Mouse (Mus musculus) hindbrain, postnatal 0 days (tissue): ENCODE results near the gene Gm49339. TPM values are rescaled to one million over a fixed set of nuclear protein-coding genes. Genes with fewer than 3 reads are reported as not detected.

Experiments used
- ATAC-seq: fragments of 200-750 bp; cut with Nextera tagmentation; 2 replicates; pipeline ENCODE4 v1.8.0; 2017; ENCODE audit warnings: mild to moderate bottlenecking, moderate TSS enrichment, moderate library complexity
- DNase-seq: peaks from one replicate; pipeline ENCODE4 v3.0.0-alpha.2; 2015; ENCODE audit warnings: low spot score
- H3K27ac ChIP-seq: fragments of 300-500 bp; sonication (generic); 2 replicates; pipeline ENCODE4 v1.5.1; 2014; ENCODE audit warnings: mild to moderate bottlenecking
- H3K27me3 ChIP-seq: fragments of 300-500 bp; sonication (generic); 2 replicates; pipeline ENCODE4 v1.6.1; 2014; ENCODE audit warnings: low read length, mixed read lengths; ENCODE audit not compliant: insufficient read depth
- H3K36me3 ChIP-seq: fragments of 300-500 bp; sonication (generic); 2 replicates; pipeline ENCODE4 v1.6.1; 2014; ENCODE audit warnings: low read length, mixed read lengths; ENCODE audit not compliant: insufficient read depth
- H3K4me1 ChIP-seq: fragments of 300-500 bp; sonication (generic); 2 replicates; pipeline ENCODE4 v1.6.1; 2014; ENCODE audit warnings: antibody characterized with exemption, low read length, mixed read lengths; ENCODE audit not compliant: insufficient read depth
- H3K4me2 ChIP-seq: fragments of 300-500 bp; sonication (generic); 2 replicates; pipeline ENCODE4 v1.6.1; 2014; ENCODE audit warnings: low read depth, mild to moderate bottlenecking, low read length, moderate library complexity, mixed read lengths
- H3K4me3 ChIP-seq: fragments of 300-500 bp; sonication (generic); 2 replicates; pipeline ENCODE4 v1.5.1; 2014; ENCODE audit warnings: low read length
- H3K9ac ChIP-seq: fragments of 300-500 bp; sonication (generic); replicated peaks from 2 replicates; pipeline ENCODE4 v1.6.1; 2014; ENCODE audit warnings: mild to moderate bottlenecking, low read length, moderate library complexity, mixed read lengths
- H3K9me3 ChIP-seq: fragments of 300-500 bp; sonication (generic); 2 replicates; pipeline ENCODE4 v1.6.1; 2016; ENCODE audit warnings: low read length, mixed read lengths
- CTCF ChIP-seq: IDR thresholded peaks from 2 replicates; pipeline ENCODE4 v1.5.1; 2016; ENCODE audit warnings: antibody characterized with exemption, control low read depth, low read depth
- WGBS: fragments of 180-500 bp; shearing (Covaris S2); extraction: QIAGEN DNeasy Blood & Tissue Kit; methylation state at CpG from one replicate; pipeline ENCODE4 v1.1.7; 2014; 5-methylcytosine and 5-hydroxymethylcytosine counted together
- polyA plus RNA-seq: library from polyadenylated mRNA; unstranded; fragments of >200 nt; fragmentation: Nextera tagmentation; extraction: Ambion mirVana; gene quantifications from 2 replicates; pipeline ENCODE4 v1.2.1, GENCODE M21; 2015
- total RNA-seq: library from RNA; depleted of rRNA; stranded (reverse); fragments of >200 nt; gene quantifications from 2 replicates; pipeline ENCODE4 v1.2.3, GENCODE M21; 2014; rRNA removed

Gene Gm49339
- total and polyA plus RNA-seq, 2 experiments from 2014 or later, result not detected

- DNase-seq (no peak), ATAC-seq (no peak)
- no peak overlapping the region for H3K4me2 ChIP-seq
- H3K27ac ChIP-seq, result no peak overlapping the region
- H3K9ac ChIP-seq, result no peak overlapping the region
- H3K27me3 ChIP-seq, result no peaks in the 10 kb centered on the region
- no peak overlapping the region for H3K4me3 ChIP-seq
- TF ChIP-seq CTCF, result no peak
- no peaks in the 10 kb centered on the region for H3K9me3 ChIP-seq
- 77% methylated on average over 8 of the region's 8 CpGs for WGBS
- H3K36me3 ChIP-seq, result no peaks in the 10 kb centered on the region
- no peaks in the 10 kb centered on the region for H3K4me1 ChIP-seq
Measured at GRCm38 (mm10) chr10:51528840-51529434, 48.5 kb downstream of the Gm49339 start.

DNA sequence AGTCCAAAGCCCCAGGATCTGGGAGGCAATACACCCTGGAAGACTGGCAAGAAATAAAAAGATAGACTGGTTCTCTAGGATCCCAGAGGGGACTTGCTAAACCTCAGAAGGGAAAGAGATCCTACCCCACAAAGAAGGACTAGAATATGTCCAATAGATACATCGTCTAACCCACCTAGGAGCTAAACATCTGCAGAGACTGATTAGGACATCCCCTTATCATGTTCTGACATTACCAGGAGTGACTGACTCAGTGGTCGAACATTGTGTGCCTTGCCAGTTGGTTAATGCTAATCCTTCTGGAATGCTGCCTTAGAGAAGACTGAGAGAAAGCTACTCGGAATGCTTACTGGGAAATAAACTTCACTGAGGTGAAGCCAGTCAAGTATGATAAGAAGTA lies 49.1 kb downstream of the Gm49339 start:
- Histone ChIP-seq H3K9ac (no peak overlapping the region), H3K27me3 (no peaks in the 10 kb centered on the region), H3K4me3 (no peak overlapping the region), H3K36me3 (no peaks in the 10 kb centered on the region), H3K4me2 (no peak overlapping the region), H3K4me1 (no peaks in the 10 kb centered on the region), H3K27ac (no peak overlapping the region), H3K9me3 (no peaks in the 10 kb centered on the region)
- no peak for DNase-seq
- ATAC-seq, result no peak
- WGBS, result 82% methylated on average over 3 of the region's 3 CpGs
- no peak for TF ChIP-seq CTCF

DNA sequence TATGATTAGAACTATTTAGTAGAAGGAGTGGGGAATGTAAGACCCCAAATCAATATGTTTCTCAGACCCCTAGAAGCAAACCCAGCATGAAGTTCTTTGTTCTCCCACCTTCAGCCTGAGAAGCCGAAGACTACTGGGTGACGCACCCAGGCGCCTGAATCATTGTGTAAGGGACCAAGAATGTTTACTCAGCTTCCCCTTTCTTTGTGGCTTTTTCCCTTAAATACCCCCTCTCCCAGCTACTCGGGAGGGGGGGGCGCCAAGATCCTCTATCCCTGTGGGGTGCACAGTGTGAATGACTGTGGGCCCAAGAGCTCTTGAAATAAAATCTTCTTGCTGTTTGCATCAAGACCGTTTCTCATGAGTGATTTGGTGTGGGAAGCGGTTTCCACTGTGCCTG lies 50.4 kb downstream of the Gm49339 start:
- 90% methylated on average over 7 of the region's 7 CpGs for WGBS
- ATAC-seq, result no peak

More for the DNA sequence above, 50.4 kb downstream of the Gm49339 start:
- no peak overlapping the region for H3K9ac ChIP-seq
- no peaks in the 10 kb centered on the region for H3K9me3 ChIP-seq
- no peaks in the 10 kb centered on the region for H3K36me3 ChIP-seq
- no peak for DNase-seq
- H3K4me2 ChIP-seq, result no peak overlapping the region
- H3K27me3 ChIP-seq, result no peaks in the 10 kb centered on the region
- no peak overlapping the region for H3K4me3 ChIP-seq
- TF ChIP-seq CTCF, result no peak
- H3K27ac ChIP-seq, result no peak overlapping the region
- no peaks in the 10 kb centered on the region for H3K4me1 ChIP-seq

Other genes starting within 250 kb of the Gm49339 start
- gene Lilr4b, start within 50 bp of the Gm49339 start, total RNA-seq, result not detected in 2 replicates
- 0.29 and 0.33 TPM in 2 replicates for gene Lilr4b, start within 50 bp of the Gm49339 start, polyA plus RNA-seq
- 0.11 and 0.16 TPM in 2 replicates for gene Lilrb4a, start 10.3 kb downstream of the Gm49339 start, total RNA-seq
- gene Lilrb4a, start 10.3 kb downstream of the Gm49339 start, polyA plus RNA-seq, result 0.38 and 1.6 TPM in 2 replicates
- not detected in 2 replicates for gene Fam162b, start 109.9 kb downstream of the Gm49339 start, total RNA-seq
- 1.9 and 2.1 TPM in 2 replicates for gene Fam162b, start 109.9 kb downstream of the Gm49339 start, polyA plus RNA-seq
- gene Gprc6a, start 150.8 kb downstream of the Gm49339 start, total RNA-seq, result 0.83 TPM in 1 of 2 replicates, not detected in the other
- gene Gprc6a, start 150.8 kb downstream of the Gm49339 start, polyA plus RNA-seq, result 0.08 and 0.09 TPM in 2 replicates
- not detected in 2 replicates for gene Rfx6, start 197.1 kb downstream of the Gm49339 start, total RNA-seq
- not detected in 2 replicates for gene Rfx6, start 197.1 kb downstream of the Gm49339 start, polyA plus RNA-seq